Mouse (Mus musculus) MN1 (cell line): Measurements from ENCODE around the gene Adamtsl1.

Source experiments
- DNase-seq: peaks from one replicate; pipeline ENCODE4 v3.0.0-alpha.2; 2016; ENCODE audit warnings: low spot score

Gene Adamtsl1

DNA sequence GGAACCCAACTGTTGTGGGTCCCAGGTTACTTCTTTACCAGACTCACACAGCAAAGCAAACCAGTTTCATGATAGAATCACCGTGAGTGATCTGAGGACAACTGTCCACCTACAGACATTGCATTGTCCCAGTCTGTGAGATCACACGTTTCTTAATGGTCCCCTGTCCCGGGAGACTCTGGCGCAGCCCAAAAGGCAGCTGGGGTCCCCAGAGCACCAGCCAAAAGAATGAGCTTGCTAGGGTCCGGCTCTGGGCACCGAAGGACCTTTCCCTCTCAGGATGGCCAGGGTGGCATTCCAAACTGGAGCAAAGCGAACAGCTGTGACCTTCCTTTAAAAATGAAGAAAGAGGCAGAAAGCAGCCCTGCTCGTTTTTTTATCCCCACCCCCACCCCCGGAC, at the start of gene Adamtsl1:
Gene Adamtsl1, plus strand, starts transcription at position 381 of the 400 bp plus-strand sequence.
- no peak for DNase-seq

DNA sequence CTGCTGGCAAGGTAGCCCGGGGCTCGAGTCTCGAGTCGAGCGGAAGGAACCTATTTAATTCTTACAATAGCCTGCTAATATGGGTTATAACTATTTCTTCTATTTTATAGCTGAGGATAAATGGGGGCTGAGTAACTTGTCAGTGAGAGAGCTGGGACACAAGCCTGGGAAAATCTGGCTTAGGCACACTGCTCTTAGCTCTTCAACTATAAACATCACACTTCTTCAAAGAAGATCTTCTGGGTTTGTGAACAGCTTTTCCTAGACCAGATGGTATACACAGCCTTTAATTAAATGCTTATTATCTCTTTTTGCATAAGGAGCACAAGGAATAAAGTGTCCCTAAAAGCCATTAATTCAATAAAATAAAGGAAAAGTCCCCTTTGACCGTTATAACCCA, 30.4 kb upstream of the Adamtsl1 start:
- DNase-seq: no peak

DNA sequence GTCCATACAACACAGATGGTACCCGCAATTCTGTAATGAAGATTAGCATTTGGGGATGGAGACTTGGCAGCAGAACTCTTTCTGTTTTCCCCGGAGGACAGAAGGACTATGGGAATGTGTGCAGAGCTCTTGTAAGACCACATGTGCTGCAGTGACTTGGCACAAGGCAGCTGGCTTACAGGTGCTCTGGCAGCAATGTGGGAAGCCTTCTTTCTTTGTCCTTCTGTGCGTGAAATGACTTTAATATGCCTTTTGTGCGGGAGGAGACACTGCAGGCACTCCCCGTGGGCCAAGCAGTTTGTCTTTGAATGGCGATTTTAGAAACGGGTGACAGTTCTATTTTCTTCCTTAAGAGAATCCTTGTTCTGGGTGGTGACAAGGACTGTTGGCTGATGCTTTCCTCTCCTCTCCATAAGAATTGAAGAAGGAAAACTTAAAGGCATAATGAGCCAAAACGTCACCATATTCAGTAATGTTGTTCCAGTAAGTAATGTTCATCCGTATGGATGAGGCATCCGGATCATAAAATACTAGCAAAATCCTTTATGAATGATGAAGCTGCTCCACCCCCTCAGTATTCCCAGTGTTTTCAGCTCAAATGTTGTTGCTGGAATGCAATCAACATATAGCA, 27.5 kb upstream of the Adamtsl1 start:
- DNase-seq: no peak

DNA sequence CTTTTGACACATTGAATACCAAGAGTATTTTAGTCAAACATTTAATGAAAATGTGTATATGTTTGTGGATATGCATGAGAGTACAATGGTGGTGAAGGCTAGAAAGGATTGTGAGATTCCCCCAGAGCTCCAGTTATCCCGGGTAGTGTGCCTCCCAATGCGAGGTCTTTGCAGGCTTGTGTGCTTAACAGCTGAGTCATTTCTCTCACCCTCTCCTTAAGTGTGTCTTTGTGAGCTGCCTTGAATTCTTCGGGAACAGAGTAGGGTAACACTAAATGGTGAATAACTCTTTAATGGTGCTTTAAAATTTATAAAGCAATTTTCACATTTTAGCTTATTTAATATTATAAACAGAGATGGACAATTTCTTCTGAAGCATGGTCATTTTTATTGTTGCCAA, 8.3 kb upstream of the Adamtsl1 start:
- no peak for DNase-seq

DNA sequence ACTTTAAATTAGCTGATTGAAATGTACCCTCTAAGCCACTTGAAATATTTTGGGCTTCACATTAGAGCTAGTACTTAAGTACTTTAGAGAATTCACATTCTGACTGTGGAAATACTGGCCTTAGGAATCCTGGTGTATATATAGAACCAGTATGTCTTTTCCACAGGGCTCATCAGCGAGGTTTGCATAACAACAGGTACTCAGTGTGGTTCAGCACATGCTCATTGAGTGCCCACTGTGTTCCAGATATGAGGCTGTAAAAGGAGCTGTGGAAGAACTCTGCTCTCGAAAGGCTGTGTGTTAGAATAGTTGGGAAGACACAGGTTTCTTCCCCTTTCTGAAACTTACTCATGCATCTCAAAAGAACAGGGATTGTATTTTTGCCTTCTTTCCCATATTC, 7.0 kb upstream of the Adamtsl1 start:
- no peak for DNase-seq

DNA sequence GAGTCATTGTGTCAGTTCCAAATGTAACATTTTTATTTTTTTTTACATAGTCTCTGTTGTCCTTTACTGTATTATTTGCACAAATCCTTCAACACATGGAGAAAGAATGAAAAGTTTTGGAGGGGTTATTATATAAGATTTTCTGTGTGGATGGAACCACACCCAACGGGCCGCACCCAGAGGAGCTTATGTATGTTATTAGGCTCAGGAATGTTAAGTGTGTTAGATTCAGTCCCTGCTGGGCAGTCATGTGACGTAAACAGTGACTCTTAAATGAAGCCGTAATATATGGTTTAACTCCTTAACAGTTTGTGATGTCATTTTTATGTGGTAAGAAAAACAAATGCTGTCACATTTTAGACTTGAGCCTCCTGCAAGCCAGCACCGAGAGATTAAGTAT, 6.5 kb upstream of the Adamtsl1 start:
- DNase-seq: no peak

DNA sequence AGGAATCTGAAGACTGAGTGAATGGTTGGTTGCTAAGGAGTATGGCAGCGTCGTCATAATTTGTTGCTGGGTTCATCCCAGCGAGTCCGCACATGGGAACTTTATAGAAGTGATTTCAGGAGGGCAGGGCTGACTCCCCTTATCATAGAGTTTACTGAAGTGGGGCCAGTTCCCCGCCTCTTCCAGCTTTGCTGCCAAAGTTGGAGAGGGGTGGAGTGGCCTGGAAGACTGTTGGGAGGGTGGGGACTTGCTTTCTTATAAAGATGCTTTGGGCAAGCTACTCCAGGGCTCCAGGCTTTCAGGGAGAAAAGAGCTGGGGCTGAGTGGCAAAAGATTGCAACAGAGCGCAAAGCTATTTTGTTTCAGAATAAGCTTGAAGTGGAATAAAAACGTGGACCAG, 684 bp upstream of the Adamtsl1 start:
- no peak for DNase-seq

DNA sequence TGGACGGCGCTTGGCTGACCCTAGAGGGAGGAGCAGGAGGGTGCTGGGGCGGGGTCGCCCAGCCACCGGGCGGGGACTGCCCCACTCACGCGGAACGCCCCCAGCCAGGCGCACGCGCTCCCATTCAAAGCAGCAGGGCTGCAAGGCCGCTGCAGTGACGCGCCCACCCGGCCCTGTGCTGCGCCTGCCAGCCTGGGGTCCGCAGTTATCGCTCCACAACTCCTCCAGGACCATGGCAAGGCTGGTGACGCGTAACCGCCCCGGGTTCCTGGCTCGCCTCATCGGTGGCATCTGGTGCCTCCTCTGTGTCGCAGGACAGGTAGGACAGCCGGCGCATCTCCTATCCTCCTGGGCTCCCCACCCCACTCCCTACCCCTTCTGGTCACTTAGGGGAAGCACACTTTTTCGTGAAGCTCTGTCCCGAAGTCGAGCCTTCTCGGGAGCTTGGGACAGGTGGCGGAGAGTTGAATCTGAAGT, 271 bp downstream of the Adamtsl1 start:
- DNase-seq: no peak

DNA sequence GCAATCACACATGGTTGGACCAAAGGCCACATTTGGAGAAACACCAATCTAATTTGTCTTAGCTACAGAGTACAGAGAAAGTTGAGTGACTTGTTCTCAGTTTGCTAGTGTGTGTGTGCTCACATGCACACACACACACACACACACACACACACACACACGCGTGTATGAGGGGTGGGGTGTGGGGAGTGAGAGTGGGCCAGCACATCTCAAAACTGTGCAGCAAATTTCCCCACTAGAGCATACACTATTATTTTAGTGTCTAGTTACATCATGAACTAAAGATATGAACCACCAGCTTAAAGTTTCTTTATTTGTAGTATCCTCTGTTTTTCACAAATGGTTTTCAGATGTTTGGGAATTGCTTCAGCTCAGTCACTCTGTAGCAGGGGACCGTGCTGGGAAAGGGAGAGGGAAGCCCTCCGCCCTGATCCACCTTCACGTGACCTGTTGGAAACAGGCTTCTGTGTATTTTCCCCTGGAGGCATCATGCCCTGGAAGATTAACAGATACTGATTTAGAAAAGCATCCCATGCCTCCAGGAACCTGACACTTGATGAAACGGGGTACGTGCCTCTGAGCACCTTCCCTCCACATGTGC, 13.1 kb downstream of the Adamtsl1 start:
- no peak for DNase-seq

DNA sequence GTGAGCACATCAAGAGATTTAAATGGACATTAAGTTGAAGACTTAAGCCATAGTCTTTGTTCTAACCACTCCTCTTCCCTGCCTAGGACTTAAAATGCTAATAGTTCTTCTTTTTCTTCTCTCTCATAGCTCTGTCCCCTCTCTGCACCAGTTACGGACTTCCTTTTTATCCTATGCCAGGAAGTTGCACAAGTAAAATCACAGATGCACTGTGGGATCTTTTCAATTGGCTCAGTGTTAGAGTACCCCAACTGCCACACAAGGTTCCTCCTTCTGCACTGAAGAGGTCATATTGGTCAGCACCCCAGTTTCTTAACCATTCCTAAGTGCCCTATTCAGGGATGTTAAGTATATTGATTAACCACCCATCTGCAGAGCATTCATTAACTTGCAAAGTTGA, 15.9 kb downstream of the Adamtsl1 start:
- DNase-seq: no peak

DNA sequence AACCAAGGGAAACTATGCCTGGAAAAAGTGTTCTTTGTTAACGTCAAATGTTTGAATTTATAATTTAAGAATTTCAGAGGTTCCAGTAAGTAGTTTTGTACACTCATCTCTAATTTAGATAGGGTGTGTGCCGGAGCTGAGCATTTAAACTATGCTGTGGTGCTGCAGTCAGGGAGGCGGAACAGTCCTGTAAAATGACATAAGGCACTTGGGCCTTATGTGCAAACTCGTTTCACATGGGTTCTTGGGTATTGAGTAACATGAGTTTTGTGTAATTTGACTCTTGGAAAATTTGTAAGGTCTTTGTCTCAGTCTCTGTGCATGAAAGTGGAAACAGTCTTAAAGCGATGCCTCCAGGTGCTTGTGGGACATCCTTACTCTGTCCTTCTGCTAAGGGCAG, 25.7 kb downstream of the Adamtsl1 start:
- no peak for DNase-seq

DNA sequence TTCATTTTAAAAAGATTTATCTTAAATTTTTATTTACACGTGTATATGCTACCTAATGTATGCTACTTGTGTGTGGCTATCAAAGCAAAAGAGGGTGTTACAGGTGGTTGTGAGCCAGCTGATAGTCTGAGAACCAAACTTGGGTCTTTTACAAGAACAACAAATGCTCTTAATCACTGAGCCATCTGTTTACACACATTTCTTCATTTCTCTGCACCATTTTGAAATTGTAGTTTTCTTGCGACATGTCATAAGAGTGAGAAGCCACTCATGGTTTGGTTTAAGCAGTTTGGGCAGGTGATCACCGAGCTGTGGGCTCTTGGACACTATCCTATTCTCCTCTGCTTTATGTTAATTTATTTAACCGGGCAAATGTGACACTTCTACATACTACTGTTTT, 29.2 kb downstream of the Adamtsl1 start:
- DNase-seq: no peak

DNA sequence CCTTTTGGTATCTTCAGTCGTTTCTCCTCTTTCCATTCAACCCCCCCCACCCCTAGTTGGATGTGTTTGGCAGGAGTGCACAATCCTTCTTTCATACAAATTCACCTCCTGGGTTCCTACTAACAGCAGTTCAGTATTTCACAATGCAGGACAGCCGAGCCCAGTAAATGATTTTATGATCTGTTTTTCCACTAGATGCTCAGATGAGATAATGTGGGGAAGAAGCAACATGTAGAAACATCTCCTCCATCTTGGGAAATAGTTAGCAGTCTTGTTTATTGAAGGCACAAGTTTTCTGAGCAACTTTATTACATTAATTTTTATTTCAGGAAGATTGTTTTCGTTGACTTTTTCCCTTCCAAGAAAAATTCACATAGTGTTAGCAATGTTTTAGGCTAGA, 40.7 kb downstream of the Adamtsl1 start:
- DNase-seq: no peak

DNA sequence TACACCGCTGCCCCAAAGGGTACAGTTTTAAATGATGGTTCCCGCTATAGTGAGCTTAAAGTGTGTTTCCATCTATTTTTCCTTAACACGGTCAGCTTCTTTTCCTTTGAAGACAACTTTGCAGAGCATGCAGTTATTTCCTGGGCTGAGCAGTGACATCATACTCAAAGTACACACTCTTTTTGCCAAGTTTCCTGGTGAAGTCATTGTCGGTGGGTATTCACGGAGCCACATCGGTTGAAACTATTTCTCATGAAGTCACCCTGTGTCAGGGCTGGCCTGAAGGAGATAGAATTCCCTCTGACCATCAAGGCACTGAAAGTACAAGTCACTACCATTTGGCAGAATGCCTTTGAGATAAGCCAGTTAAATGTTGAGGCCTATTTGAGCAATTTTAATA, 45.8 kb downstream of the Adamtsl1 start:
- no peak for DNase-seq

DNA sequence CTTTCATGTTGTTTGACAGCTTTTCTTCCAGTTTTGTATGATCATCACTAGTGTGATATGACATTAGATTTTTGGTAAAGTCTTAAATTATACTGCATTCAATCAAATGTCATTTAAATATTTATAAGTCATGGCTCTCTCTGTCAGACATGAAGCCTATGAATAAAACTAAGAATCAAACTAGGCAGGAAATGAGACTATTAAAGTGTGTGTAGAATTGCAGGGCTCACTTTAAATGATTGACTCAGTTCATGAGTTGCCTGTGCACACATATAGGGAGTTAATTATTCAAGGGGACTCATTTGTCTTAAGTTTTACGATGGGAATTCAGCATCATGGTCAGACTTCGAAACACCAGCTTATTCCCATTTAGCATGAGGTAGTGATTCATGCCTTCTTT, 71.5 kb downstream of the Adamtsl1 start:
- DNase-seq: no peak

DNA sequence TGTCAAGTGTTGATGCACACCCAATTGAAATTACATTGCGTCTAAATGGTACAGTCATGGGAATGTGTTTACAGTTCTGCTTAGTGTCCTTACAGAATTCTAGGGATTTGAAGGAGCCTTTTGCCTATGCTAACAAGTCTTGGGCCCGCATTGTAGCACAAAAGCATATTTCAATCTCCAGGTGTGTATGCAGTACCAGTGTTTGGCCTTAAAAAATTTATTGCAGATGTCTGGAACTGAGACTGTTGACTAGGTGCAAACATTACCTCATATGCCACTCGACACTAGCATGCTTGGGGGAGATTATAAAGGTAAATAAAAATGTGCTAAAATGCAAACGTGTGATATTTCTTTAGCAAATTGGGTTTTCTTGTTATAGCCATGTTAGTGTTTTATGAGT, 75.0 kb downstream of the Adamtsl1 start:
- no peak for DNase-seq

DNA sequence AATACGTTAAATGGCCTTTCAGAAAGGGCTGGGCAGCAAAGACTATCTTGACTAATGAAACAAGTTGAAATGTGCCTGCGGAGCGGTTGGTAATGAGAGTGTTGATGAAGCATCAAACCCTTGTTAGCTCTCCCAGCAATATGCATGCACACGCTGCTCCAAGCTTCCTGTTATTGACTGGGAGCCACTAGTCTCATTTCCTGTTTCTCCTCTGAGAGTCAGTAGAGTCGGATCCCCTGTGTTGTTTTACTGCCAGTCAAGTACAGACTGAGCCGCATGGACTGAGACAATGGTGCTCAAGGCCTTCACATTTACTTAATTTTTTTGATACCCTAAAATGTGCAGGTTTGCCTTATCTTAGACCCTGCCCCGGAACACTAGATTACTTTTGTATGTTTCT, 77.1 kb downstream of the Adamtsl1 start:
- DNase-seq: no peak

DNA sequence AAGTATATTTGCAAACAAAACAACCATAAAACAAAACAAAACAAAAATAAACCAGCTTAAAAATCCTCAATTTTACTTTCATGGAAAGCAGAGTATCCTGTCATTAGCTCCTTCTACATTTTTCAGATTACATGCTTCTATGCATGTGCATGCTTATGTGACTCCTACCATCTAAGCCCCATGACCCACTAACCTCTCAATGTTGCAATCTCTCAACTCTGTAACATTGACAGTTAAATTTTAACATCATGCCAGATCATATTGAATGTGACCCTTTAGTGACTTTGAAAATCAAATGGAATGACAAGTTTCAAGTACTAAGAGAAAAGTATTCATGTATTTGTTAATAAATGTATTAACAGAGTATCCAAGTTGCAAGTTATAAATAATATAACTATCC, 80.2 kb downstream of the Adamtsl1 start:
- no peak for DNase-seq

DNA sequence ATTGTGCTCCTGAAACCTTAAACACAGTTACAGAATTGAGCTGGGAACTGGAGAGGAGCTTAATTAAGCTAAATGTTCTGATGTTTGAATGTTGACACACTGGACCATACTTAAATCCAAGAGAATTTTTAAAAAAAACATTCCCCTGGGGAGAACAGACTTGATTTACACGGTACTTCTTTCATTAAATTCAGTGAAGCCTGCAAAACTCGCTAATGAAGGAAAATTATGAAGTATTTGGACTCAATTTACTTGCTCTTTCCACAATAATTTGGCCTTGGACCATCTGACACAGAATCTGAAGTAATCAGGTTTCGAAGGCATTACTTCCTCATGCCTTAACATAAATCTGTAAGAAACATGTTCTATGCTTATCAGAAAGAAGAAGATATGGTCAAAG, 99.4 kb downstream of the Adamtsl1 start:
- DNase-seq: no peak

DNA sequence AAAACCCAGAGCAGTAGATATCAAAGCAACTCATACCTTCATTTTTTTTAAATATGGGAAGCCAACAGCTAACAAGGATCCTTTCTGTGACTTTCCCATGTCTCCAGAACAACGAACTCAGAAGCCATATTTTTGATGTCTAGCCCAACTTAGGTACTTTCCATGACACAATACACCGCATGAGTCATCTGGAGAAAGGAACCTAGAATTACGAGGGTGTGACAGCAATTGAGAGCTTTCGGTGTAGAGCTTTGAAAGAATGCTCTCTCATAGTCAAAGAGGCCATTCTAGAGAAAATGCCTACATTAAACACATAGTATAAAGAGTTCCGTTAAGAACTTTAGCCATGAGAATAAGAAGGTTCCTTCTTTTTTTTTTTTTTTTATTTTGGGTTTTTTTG, 104.8 kb downstream of the Adamtsl1 start:
- DNase-seq: no peak

DNA sequence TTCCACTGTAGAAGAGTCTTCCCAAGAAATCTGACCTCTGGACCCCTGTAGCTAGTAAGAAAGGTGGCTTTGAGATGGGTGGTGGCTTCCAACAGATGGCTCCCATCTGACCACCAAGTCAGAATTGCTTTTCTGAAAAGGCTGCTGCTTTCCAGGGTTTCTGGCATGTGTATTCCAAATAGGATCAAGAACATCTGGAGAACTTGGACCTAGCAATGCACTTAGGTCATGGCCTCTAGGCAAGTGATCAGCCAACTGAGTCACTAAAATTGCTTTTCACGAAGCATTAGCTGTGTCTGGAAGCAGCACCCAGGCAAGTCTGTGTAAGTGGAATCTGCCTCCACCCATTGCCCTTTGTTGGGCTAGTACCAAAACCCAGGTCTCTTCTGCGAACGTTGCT, 105.3 kb downstream of the Adamtsl1 start:
- no peak for DNase-seq

DNA sequence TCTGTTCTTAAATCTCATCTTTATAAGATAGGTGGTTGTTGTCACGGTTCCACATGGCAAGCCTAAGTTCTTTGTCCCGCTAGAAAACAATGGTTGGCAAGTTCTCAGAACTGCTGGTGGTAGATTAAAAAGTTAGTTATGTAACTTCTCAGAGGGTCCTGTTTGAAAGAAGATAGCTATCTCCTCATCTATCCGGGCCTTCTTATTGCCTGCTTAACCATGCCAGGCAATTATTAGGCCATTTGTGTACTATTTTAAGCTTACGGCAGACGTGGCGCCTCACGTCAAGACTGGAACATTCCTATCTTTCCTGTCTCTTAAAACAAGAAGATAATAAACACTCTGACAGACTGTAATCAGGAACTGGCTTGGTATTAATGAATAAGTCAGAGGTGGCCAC, 115.4 kb downstream of the Adamtsl1 start:
- DNase-seq: no peak

DNA sequence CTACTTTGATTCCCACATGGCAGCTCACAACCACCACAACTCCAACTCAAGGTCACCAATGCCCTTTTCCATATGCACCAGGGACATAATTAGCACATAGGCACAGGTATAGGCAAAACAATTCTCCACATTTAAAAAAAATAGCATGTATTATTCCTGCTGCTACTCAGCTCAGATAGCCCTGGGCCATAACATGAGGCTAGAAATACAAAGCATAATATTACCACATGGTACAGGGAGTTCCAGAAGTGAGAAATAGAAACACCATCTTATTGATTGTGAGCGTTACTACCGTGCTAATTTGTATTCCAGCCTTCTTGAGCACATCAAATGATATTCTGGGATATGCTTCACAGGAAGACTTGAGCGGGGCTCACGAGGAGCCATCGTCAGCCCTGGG, 155.3 kb downstream of the Adamtsl1 start:
- DNase-seq: no peak

DNA sequence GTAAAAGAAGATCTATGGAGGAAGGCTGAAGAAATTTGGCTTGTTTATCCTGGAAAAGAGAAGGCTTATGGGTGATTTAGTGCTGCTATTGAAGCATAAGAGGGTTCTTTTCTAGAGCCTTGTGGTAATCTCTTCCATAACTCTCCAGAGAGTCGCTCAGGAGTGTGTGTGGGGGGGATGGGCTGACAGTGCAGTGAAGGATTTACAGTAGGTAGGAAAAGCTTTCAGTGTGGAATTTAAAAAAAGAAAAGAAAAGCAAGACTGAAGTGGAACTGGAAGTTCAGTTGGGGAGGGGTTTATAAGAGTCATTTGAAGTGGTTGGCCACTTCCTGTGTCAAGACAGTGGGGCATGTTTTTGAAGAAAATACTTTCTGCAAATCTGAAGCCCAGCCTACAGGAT, 155.8 kb downstream of the Adamtsl1 start:
- DNase-seq: no peak
